Mouse (Mus musculus) neural tube, embryonic 12.5 days (tissue): Measurements from ENCODE around the gene Sfmbt2. TPM values are rescaled to one million over a fixed set of nuclear protein-coding genes. Genes with fewer than 3 reads are reported as not detected.

Experiments used
- ATAC-seq: fragments of 200-750 bp; cut with Nextera tagmentation; 2 replicates; pipeline ENCODE4 v1.8.0; 2017; ENCODE audit warnings: low read depth, mild to moderate bottlenecking, moderate TSS enrichment, moderate library complexity; ENCODE audit not compliant: low FRiP score
- H3K27ac ChIP-seq: fragments of 300-500 bp; sonication (generic); 2 replicates; pipeline ENCODE4 v1.5.1; 2016
- H3K27me3 ChIP-seq: fragments of 300-500 bp; sonication (generic); replicated peaks from 2 replicates; pipeline ENCODE4 v1.6.1; 2016; ENCODE audit warnings: mild to moderate bottlenecking
- H3K36me3 ChIP-seq: fragments of 300-500 bp; sonication (generic); 2 replicates; pipeline ENCODE4 v1.6.1; 2016; ENCODE audit warnings: mild to moderate bottlenecking
- H3K4me1 ChIP-seq: fragments of 300-500 bp; sonication (generic); 2 replicates; pipeline ENCODE4 v1.6.1; 2016
- H3K4me2 ChIP-seq: fragments of 300-500 bp; sonication (generic); replicated peaks from 2 replicates; pipeline ENCODE4 v1.6.1; 2016; ENCODE audit warnings: mild to moderate bottlenecking
- H3K4me3 ChIP-seq: fragments of 300-500 bp; sonication (generic); 2 replicates; pipeline ENCODE4 v1.5.1; 2016
- H3K9ac ChIP-seq: fragments of 300-500 bp; sonication (generic); 2 replicates; pipeline ENCODE4 v1.6.1; 2016; ENCODE audit warnings: mild to moderate bottlenecking
- H3K9me3 ChIP-seq: fragments of 300-500 bp; sonication (generic); 2 replicates; pipeline ENCODE4 v1.6.1; 2016; ENCODE audit warnings: mild to moderate bottlenecking
- WGBS: fragments of 180-500 bp; shearing (Covaris S2); methylation state at CpG from one replicate; pipeline ENCODE4 v1.1.7; 2016; 5-methylcytosine and 5-hydroxymethylcytosine counted together
- polyA plus RNA-seq: library from polyadenylated mRNA; unstranded; fragments of >200 nt; fragmentation: Nextera tagmentation; extraction: Ambion mirVana; gene quantifications from 2 replicates; pipeline ENCODE4 v1.2.1, GENCODE M21; 2016

The Sfmbt2 gene
- polyA plus RNA-seq, 1 experiment from 2014 or later, result 2.8 TPM

DNA sequence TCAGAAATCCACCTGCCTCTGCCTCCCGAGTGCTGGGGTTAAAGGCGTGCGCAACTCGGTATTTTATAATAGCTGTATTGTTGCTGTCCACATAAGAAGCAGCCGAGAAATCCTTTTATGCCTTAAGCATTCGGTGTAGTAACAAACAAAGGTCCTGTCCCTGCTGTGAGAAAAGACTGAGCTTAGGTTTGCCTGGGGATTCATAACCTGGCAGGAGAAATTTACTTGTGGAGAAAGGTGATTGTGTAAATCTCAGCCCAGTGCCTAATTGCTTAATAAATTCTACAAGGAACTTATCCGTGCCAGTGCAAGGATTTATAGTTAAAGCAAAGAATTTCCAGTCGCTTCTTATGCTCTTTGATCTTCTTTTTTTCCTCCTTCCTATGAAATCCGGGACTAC, 71.5 kb downstream of the Sfmbt2 start:
- Histone ChIP-seq H3K4me3 (no peak overlapping the region), H3K4me1 (peaks cover 5% of the 10 kb centered on the region; the same call in 1 of the 2 replicates), H3K9ac (no peak overlapping the region), H3K36me3 (no peaks in the 10 kb centered on the region), H3K27me3 (no peaks in the 10 kb centered on the region), H3K27ac (no peak overlapping the region), H3K4me2 (no peak overlapping the region), H3K9me3 (no peaks in the 10 kb centered on the region)
- WGBS, result 72% methylated on average over 9 of the region's 9 CpGs
- no peak for ATAC-seq

DNA sequence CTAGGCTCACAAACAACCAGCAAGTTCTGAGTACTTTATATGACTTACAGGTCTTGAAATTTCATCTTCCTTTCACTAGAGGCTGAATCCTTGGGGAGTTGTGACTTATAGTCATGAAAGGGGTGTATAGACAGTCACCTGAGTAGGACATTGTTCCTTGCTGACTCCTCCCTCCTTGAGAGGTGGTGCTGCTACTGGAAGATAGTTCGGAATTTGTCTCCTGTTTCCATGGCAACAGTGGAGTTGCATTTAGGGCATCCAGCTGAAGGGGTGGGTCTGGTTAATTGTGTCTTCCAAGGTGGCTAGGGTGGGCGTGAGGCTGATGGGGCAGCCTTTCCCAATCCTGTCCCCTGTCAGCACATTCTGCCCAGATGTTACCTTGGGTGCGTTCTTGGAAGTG, 83.3 kb downstream of the Sfmbt2 start:
- 50% methylated on average over 3 of the region's 3 CpGs for WGBS
- Histone ChIP-seq H3K4me3 (no peak overlapping the region), H3K4me1 (no peaks in the 10 kb centered on the region), H3K27ac (no peak overlapping the region), H3K27me3 (no peaks in the 10 kb centered on the region), H3K36me3 (no peaks in the 10 kb centered on the region), H3K9me3 (no peaks in the 10 kb centered on the region), H3K9ac (no peak overlapping the region), H3K4me2 (no peak overlapping the region)
- no peak for ATAC-seq

DNA sequence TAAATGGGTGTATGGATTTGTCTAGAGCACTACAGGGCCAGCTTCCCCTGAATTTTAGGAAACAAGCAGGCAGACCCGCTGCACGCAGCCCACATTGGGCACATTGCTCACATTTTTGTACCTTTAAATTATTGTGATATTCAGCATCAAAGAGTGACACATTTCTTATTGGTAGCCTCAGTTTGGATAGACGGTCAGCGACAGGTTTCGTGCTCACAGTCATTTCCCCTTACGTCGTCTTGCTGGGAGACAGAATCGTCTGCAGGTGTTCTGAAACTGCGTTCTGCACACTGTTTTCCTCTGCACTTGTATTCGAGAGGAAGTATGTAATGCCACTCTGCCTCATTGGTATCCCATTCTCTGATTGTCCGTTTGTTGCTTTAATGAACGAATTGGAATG, 88.0 kb downstream of the Sfmbt2 start:
- Histone ChIP-seq H3K4me3 (no peak overlapping the region), H3K4me2 (no peak overlapping the region), H3K9ac (no peak overlapping the region), H3K36me3 (no peaks in the 10 kb centered on the region), H3K27ac (no peak overlapping the region), H3K4me1 (no peaks in the 10 kb centered on the region), H3K27me3 (no peaks in the 10 kb centered on the region), H3K9me3 (no peaks in the 10 kb centered on the region)
- ATAC-seq, result no peak
- 90% methylated on average over 12 of the region's 12 CpGs for WGBS

DNA sequence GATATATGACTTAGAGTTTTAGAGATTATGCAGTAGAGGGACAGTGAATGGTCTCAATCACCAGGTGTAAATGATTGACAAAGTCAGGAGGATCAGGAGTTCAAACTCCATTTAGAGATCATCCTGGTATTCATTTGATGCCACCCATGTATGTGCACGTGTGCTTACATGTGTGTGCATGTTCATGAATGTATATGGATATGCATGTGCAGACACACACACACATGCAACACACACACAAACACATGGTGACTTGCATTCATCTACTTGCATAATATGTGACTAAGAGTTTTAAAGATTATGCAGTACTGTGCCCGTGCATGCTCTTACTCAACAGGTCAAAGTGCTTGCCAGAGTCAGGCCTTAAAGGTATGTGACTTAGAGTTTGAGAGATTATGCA, 146.2 kb downstream of the Sfmbt2 start:
- no peak overlapping the region for H3K4me3 ChIP-seq
- WGBS, result 86% methylated on average over 2 of the region's 2 CpGs
- H3K9ac ChIP-seq, result no peak overlapping the region
- no peaks in the 10 kb centered on the region for H3K4me1 ChIP-seq
- no peaks in the 10 kb centered on the region for H3K36me3 ChIP-seq
- ATAC-seq, result no peak
- H3K27me3 ChIP-seq, result no peaks in the 10 kb centered on the region
- no peak overlapping the region for H3K27ac ChIP-seq
- H3K9me3 ChIP-seq, result no peaks in the 10 kb centered on the region
- no peak overlapping the region for H3K4me2 ChIP-seq

DNA sequence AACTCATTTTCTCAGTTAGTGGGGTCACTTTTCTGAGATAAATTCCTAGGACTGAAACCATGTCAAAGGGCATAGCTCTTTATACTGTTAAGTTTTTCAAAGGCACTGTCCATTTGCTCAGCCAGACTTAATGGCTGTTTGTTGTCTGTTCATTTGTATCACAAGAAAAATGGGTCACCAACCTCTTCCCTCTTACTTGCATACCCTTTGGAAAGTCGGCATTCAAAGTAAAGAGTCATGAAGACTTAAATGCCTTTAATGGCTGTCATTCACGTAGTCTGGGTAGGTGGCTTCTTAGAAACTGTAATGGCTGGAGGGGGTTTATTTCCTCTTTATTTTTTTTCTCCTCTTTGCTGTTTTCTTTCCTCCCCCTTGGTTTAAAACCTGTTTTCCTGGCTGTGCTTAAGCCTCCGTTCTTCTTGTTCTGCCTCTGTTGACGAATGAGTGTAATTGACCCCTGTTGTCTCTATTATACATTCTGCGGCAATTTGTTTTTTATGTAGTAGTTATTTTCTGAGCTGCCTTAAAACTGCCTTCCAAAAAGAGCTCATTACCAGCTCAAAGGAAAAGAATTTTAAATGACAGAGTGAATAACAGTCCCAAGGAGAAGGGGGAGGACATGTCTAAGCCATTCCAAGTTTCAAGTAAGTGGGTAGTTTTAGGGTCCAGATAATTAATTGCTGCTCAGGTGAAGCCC, 151.6 kb downstream of the Sfmbt2 start:
- no peak overlapping the region for H3K4me2 ChIP-seq
- H3K4me3 ChIP-seq, result no peak overlapping the region
- H3K9ac ChIP-seq, result no peak overlapping the region
- H3K27me3 ChIP-seq, result no peaks in the 10 kb centered on the region
- no peak overlapping the region for H3K27ac ChIP-seq
- H3K4me1 ChIP-seq, result no peaks in the 10 kb centered on the region
- no peak for ATAC-seq
- 6% methylated on average over 5 of the region's 5 CpGs for WGBS
- H3K36me3 ChIP-seq, result no peaks in the 10 kb centered on the region
- no peaks in the 10 kb centered on the region for H3K9me3 ChIP-seq

DNA sequence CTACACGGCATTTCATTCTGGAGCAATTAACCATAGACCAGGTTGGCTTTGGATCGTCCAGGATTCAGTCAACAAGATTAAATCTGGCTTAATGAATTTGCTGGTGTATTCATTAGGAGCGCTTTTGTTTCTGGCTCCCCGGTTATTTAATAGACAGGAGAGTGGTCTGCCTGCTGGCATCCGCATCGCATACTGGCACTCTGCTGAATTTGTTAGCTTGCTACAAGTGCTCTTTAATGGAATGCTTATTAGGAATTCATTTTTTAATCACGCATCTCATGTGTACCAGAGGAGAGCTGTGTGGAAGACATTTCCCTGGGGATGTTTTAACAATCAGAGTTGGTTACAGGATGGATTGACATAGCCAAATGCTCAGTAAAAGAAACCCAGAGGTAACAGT, 155.3 kb downstream of the Sfmbt2 start:
- Histone ChIP-seq H3K4me3 (no peak overlapping the region), H3K4me1 (no peaks in the 10 kb centered on the region), H3K9me3 (no peaks in the 10 kb centered on the region), H3K4me2 (no peak overlapping the region), H3K9ac (no peak overlapping the region), H3K27me3 (no peaks in the 10 kb centered on the region), H3K27ac (no peak overlapping the region), H3K36me3 (no peaks in the 10 kb centered on the region)
- ATAC-seq, result peak; percentile 74
- 65% methylated on average over 7 of the region's 7 CpGs for WGBS

DNA sequence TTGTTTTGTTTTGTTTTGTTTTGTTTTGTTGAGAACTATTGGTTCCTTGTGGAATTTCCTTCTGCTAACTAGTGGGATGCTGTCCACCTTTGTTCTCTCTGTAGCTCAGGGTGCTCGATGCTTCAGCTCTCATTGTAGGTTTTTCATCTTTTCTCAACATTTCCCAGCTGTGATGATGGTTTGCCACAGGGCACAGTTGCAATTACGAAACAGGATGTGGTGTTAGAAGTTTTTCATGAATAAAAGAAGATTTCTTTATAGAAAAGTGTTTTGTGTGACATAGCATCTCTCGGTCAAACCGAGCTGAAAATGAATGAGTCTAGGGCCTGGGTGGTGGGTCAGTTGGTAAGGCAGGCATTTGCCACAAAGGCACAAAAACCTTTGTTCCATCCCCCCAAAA, 171.5 kb downstream of the Sfmbt2 start:
- H3K4me3 ChIP-seq, result no peak overlapping the region
- no peaks in the 10 kb centered on the region for H3K36me3 ChIP-seq
- no peaks in the 10 kb centered on the region for H3K9me3 ChIP-seq
- H3K9ac ChIP-seq, result no peak overlapping the region
- H3K4me1 ChIP-seq, result no peaks in the 10 kb centered on the region
- H3K27ac ChIP-seq, result no peak overlapping the region
- no peak for ATAC-seq
- WGBS, result 91% methylated on average over 4 of the region's 4 CpGs
- H3K4me2 ChIP-seq, result no peak overlapping the region
- H3K27me3 ChIP-seq, result no peaks in the 10 kb centered on the region

DNA sequence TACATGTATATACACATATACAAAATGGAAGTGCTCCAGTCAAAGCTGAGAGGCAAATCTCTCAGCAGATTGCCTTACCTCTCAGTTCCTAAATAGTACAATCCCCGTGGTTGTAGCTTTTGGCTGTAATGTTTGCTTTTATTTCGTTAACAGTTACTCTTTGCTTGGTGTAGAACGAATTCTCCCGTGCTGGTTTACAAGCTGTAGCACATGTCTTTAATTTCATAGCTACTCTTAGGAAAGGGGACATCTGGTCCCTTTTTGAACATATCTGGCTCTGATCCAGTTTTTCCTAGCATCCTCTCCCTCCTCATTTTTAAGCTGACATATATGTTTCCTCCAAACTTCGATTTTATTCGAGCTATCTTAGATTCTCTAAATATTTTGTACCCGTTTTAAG, 172.1 kb downstream of the Sfmbt2 start:
- no peaks in the 10 kb centered on the region for H3K4me1 ChIP-seq
- WGBS, result 86% methylated on average over 7 of the region's 7 CpGs
- H3K27ac ChIP-seq, result no peak overlapping the region
- no peak for ATAC-seq
- H3K9me3 ChIP-seq, result no peaks in the 10 kb centered on the region
- no peak overlapping the region for H3K4me2 ChIP-seq
- H3K4me3 ChIP-seq, result no peak overlapping the region
- no peak overlapping the region for H3K9ac ChIP-seq
- no peaks in the 10 kb centered on the region for H3K36me3 ChIP-seq
- H3K27me3 ChIP-seq, result no peaks in the 10 kb centered on the region

DNA sequence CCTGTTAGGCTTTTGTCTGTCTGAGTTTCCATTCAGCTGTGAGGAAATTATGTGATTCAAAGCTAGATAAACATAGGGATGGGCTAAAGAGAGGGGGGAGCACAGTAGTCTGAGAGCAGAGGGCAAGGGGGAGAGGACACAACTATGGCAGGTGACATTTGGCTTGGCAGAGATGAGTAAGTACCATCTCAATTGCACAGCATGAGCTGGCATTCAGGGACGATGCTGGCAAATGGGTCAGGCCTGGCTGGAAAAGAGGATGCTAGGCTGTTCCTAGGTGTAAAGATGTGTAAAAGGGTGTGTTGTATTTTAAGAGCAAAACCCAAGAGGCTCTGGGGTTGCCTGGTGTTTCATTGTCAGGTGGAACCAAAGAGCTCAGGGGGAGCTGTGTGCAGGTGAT, 188.5 kb downstream of the Sfmbt2 start:
- H3K27ac ChIP-seq, result no peak overlapping the region
- 57% methylated on average over 1 of the region's 1 CpGs for WGBS
- ATAC-seq, result no peak
- no peaks in the 10 kb centered on the region for H3K9me3 ChIP-seq
- H3K4me3 ChIP-seq, result no peak overlapping the region
- no peaks in the 10 kb centered on the region for H3K4me1 ChIP-seq
- no peak overlapping the region for H3K9ac ChIP-seq
- H3K36me3 ChIP-seq, result no peaks in the 10 kb centered on the region
- H3K27me3 ChIP-seq, result no peaks in the 10 kb centered on the region
- H3K4me2 ChIP-seq, result no peak overlapping the region

DNA sequence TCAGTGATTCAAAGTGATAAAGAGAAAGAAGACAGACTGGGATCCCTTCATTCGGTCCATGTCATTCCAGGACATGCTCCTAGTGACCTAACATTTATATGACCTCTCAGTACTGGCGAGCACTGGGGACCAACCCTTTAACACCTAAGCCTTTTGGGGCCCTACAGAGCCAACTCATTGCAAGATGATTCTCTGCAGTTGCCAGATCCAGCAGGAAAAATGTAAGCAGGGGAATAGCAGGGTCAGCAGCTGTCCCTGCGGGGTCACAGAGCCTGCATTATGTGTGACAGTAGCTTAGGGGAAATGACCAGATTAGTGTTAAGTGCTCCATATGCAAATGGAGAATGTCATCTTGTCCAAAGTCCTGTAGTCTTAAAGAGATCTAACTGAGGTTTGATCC, 195.2 kb downstream of the Sfmbt2 start:
- no peak overlapping the region for H3K4me3 ChIP-seq
- H3K9ac ChIP-seq, result no peak overlapping the region
- no peaks in the 10 kb centered on the region for H3K4me1 ChIP-seq
- H3K27ac ChIP-seq, result no peak overlapping the region
- H3K4me2 ChIP-seq, result no peak overlapping the region
- no peak for ATAC-seq
- H3K27me3 ChIP-seq, result no peaks in the 10 kb centered on the region
- H3K9me3 ChIP-seq, result no peaks in the 10 kb centered on the region
- 91% methylated on average over 3 of the region's 3 CpGs for WGBS
- no peaks in the 10 kb centered on the region for H3K36me3 ChIP-seq

DNA sequence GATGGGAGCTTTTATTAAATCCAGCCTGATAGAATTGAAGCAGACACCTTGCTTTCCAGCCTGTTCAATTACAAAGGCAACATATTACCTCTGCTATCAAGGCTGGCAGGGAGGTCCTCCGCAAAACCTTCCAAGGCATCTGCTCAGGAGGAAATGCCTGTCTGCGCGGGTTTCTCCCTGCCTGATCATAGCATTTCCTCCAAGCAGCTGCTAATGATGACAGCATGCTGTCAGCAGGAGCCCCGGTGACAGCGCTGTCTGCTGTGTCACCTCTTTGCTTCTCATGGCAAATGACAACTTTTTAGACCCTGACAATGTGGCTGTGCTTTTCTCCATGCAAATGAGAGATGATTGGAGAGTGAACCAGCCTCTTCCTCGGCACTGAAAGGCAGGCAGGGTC, 199.1 kb downstream of the Sfmbt2 start:
- Histone ChIP-seq H3K9ac (no peak overlapping the region), H3K4me2 (no peak overlapping the region), H3K4me1 (no peaks in the 10 kb centered on the region), H3K4me3 (no peak overlapping the region), H3K27ac (no peak overlapping the region), H3K9me3 (no peaks in the 10 kb centered on the region), H3K27me3 (no peaks in the 10 kb centered on the region), H3K36me3 (no peaks in the 10 kb centered on the region)
- ATAC-seq, result no peak
- 66% methylated on average over 6 of the region's 6 CpGs for WGBS

DNA sequence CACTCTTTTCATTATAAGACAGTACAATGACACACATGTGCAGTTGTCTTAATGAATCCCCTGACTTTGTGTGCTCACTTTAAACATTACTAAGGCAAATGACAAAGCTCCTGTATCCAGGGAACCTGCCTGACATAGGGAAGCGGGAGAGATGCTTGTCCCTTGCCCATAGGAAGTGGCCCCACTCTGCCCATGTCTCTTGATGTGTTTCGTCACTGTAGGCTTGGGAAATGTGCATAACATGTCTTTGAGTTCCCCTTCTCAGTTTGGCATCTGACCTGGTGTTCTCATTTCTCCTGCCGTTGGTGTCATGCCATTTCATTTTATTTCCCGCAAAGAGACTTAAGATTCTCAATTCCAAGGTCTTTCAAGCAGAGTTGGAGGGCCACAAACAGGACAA, 202.0 kb downstream of the Sfmbt2 start:
- H3K9ac ChIP-seq, result no peak overlapping the region
- no peak overlapping the region for H3K4me3 ChIP-seq
- H3K27ac ChIP-seq, result no peak overlapping the region
- no peaks in the 10 kb centered on the region for H3K36me3 ChIP-seq
- 86% methylated on average over 4 of the region's 4 CpGs for WGBS
- no peak for ATAC-seq
- no peak overlapping the region for H3K4me2 ChIP-seq
- no peaks in the 10 kb centered on the region for H3K9me3 ChIP-seq
- no peaks in the 10 kb centered on the region for H3K27me3 ChIP-seq
- no peaks in the 10 kb centered on the region for H3K4me1 ChIP-seq

DNA sequence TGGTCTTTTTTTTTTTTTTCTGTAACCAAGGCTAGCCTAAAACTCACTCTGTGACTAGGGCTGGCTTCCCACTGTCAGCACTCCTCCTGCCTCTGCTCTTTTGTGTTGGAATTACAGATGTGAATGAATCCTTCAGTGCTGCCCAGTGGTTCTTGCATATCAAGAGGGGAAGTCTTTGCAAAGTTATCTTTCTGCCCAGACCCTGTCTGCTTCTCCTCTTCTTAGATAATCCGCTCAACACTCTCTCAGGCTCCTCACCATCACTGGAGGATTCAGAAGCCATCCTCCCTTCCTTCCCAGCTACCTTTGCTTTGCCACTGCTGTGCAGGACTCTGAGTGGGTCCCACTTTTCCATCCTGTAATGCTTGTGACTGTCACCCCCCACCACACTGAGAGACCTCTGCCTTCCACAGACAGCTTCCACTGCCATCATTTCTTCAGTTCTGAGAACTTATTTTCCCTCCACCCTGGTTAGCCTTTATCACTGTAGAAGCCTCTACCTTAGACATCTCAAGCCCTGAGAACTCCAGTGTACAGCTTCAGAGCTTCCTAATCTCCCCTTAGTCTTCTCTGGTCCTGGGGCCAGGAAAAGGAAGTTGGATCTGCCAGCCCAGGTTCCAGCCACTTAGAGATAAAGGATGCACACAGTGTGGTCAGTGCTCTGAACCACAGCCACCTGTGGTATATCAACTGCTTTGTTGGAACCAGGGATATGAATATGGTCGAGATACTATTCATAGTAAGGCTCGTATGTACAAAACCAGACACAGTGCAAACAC, 205.8 kb downstream of the Sfmbt2 start:
- Histone ChIP-seq H3K27me3 (no peaks in the 10 kb centered on the region), H3K4me3 (no peak overlapping the region), H3K4me1 (no peaks in the 10 kb centered on the region), H3K36me3 (no peaks in the 10 kb centered on the region), H3K9me3 (no peaks in the 10 kb centered on the region), H3K27ac (no peak overlapping the region), H3K9ac (no peak overlapping the region), H3K4me2 (no peak overlapping the region)
- 79% methylated on average over 3 of the region's 3 CpGs for WGBS
- no peak for ATAC-seq
